Mouse (Mus musculus) gastrocnemius, adult 8-10 months (tissue): ENCODE data around the gene Tas2r134. TPM values are rescaled to one million over a fixed set of nuclear protein-coding genes. Genes with fewer than 3 reads are reported as not detected.

Experiments
- DNase-seq, 2 experiments: peaks; one replicate each; pipeline ENCODE4 v3.0.0; 2022; ENCODE audit warnings: low spot score in 2 of 2
- total RNA-seq, 4 experiments: library from RNA; stranded (reverse); gene quantifications; 2 replicates each; pipeline ENCODE4 v1.2.4; 2022

Gene Tas2r134
- total RNA-seq, 4 experiments from 2014 or later = not detected

DNA sequence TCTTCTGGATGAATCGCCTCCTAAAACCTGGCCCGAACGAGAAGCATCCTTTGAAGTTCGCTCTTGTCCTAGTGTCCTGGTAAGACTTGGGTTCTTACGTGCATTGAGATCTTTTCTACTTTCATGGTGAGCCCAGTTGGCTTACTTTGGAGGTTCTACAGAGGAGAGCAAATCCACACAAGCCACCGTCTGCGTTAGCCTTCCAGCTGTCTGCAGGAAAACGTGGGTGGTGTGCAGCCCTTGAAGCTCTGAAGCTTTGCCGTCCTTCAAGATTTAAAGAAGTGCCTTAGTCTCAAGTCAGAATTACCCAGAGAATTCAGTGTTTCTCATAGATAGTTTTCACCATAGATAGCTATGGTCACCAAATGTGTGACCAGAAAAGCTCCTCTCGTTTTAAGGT lies 24.8 kb downstream of the Tas2r134 start:
- no peak for DNase-seq

DNA sequence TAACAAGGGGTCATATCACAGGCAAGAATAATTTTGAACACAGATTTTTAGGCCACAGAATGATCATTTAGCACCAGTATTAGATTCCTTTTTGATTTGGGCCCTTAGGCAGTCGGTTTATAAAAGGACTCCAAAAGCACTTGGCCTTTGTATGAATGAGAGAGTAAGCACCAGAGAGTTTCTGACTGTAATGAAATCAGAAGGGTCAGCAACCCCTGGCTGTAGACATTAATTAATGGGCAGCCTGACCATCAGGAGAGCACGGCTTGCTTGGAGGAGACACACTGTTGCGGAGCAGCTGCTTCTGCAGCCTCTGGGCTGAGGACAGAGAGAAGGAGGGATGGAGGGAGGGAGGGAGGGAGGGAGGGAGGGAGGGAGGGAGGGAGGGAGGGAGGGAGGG lies 30.4 kb downstream of the Tas2r134 start:
- no peak for DNase-seq

DNA sequence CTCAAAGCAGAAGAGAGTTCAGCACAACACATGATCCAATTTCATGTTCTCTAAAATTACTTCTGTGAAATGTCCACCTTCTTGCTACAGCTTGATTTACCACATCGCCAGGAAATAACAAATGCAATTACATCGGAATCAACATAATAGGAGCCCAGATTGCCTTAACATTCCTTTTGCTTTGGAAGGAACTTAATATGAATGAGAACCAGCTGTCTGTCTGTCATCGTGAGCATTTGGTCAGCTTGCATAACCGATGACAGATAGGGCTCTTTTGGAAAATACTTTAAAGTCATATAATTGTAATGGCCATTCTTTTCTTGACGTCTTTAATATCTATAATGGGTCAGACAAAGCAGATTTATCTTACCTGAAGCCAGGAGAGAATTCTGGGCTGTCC lies 31.0 kb downstream of the Tas2r134 start:
- no peak for DNase-seq

DNA sequence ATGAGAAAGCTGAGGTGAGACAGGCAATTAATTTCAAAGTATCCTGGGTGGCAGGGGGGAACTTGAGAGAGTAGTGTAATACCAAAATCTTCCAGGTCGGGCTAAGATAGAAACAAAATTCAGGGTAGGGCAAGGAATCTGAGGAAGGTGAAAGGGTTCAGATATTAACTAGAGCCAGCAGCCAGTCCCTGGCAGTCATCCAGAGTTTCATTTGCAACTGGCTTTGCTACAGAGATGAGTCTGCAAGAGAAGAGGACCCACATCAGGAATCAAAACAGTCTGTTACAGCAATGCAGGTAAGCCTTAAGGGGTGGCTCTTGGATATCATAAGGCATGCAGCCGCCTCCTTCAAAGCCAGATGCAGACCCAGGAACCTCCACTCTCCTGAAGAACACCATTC lies 47.0 kb downstream of the Tas2r134 start:
- DNase-seq = no peak
